Mouse (Mus musculus) cerebellum, postnatal 14 days (tissue): Measurements from ENCODE around the gene Duox1.
A peak's percentile ranks its signal among the peaks of the same experiment; 100 is the strongest.

Source experiments
- DNase-seq, 2 experiments: peaks; one replicate each; pipeline ENCODE4 v3.0.0; 2021; ENCODE audit warnings: mixed read lengths in 2 of 2

Gene Duox1

GRCm38 (mm10) chr2:122315372-122315771, at the start of gene Duox1:
Gene Duox1 (plus strand): TSS chr2:122315672.
- no peak for DNase-seq

- DNase-seq = no peak
Measured at GRCm38 (mm10) chr2:122266407-122267193, 48.9 kb upstream of the Duox1 start.

- DNase-seq = no peak
Measured at GRCm38 (mm10) chr2:122278769-122279168, 36.7 kb upstream of the Duox1 start.

DNA sequence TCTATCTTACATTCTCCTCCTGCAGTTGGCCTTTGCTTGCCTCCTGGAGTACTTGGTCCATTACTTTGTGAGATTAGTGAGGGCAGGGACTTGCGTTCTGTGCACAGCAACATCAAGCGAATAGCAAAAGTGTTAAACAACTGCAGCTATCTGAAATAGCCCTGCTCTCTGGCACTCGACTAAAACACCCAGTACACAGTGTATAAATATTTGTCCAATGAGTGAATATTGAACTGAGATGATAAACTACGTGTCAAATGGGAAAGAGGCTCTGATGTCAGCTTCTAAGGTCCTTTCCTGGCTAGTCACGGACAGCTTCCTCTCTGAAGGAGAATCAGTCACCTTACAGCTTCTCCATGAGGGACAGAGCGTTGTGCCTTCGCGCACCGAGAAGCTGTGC, 31.4 kb upstream of the Duox1 start:
- DNase-seq = no peak

GRCm38 (mm10) chr2:122286137-122286536, 29.3 kb upstream of the Duox1 start:
- DNase-seq = no peak

DNA sequence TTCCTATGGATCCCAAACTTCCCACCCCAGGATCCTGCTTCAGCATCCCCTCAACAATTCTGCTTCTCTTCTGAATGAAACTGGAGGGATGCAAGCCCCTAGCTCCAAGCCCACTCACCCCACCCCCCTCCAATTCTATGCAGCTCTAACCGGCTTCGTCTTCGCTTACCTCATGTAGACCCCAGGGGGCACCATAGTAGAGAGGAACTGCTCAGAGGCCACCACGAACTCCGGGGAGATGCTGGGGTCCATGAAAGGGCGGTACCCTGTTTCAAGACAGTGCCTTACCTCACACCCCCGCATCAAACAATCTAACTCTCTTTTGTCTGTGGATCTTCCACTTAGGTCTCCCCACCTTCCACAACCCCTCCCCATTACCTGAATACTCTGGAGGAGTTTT, 20.6 kb upstream of the Duox1 start:
- DNase-seq = no peak

GRCm38 (mm10) chr2:122297271-122298095, 18.0 kb upstream of the Duox1 start:
- no peak for DNase-seq

- peak in 1 of 2 experiments; percentile 14 for DNase-seq
Measured at GRCm38 (mm10) chr2:122298096-122298499, 17.4 kb upstream of the Duox1 start, which contains the start of gene Duox2. Gene Duox2 (minus strand): TSS chr2:122298449.

- DNase-seq = peak in 1 of 2 experiments; percentile 22
Measured at GRCm38 (mm10) chr2:122298596-122299490, 16.6 kb upstream of the Duox1 start, which contains the start of gene Duoxa2. Gene Duoxa2 (plus strand): TSS chr2:122298900.

DNA sequence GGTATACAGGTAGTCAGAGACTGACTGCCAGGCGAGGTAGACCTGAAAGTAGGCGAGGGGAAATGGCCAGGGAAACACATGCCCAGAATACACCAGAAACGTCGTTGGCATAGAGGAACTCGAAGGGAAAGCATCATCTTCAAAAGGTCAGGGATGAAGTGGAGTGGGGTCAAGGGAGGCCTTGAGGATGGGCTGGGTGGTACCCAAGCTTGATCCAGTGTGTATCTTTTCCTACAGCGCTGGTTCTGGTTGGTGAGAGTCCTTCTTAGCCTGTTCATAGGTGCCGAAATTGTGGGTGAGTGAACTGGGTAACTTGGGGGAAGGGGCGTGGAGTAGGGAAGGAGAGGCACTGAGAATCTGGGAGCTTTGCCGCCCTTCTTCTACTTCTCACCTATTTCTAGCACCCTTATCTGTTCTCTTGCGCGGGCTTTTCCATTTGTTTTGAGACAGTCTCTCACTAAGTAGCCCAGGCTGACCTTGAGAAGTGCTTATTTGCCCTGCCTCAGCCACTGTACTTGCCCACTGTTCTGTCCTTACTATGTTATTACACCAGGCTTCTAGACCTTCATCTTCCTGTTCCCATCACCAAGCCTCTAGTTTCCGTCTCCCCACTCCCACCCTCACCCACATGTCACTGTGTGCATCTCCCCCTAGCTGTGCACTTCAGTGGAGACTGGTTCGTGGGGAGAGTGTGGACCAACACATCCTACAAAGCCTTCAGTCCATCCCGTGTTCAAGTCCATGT, 15.4 kb upstream of the Duox1 start:
- DNase-seq = no peak

DNA sequence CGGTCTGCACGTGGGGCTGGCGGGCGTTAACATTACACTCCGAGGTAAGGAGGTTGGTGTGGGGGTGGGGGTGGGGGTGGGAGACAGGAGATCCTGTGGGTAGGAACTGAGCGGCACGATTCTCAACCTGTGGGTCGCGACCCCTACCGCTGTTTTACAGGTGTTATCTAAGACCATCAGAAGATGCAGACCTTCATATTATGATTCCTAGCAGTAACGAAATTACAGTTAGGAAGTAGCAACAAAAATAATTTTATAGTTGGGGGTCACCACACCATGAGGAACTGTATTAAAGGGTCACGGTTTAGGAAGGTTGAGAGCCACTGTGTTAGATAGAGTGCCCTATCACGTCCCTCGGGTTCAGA, 14.8 kb upstream of the Duox1 start:
- DNase-seq = no peak

GRCm38 (mm10) chr2:122301081-122301920, 14.2 kb upstream of the Duox1 start:
- peak; percentile 59 to 64 for DNase-seq

DNA sequence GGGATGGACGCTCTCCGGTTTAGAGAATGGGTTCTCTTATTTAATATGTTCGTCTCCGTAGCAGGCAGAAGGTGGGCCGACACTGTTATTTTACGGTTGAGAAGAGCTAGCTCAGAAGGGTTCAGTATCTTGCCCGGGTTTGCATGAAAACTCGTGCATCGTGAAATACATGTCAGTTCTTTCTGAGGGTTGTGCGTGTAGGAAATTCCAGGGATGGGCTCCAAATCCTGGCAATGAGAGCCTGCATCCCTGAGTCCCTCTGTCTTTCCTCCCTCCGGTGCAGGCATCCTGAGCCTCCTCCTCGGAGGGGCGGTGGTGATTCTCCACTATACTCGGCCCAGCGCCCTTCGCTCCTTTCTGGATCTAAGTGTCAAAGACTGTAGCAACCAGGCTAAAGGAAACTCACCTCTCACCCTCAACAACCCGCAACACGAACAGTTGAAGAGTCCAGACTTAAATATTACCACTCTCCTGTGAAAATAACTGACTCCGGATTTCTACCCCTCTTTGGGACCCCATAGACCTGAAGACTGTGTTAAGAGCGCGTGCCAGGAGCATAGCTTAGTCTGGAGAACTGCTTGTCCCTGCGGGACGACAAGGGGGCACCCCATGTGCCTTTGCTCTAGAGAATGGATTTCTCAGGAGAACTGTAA, 13.4 kb upstream of the Duox1 start:
- peak in 1 of 2 experiments; percentile 19 for DNase-seq

- peak; percentile 85 to 86 for DNase-seq
Measured at GRCm38 (mm10) chr2:122302574-122303241, 12.8 kb upstream of the Duox1 start.

DNA sequence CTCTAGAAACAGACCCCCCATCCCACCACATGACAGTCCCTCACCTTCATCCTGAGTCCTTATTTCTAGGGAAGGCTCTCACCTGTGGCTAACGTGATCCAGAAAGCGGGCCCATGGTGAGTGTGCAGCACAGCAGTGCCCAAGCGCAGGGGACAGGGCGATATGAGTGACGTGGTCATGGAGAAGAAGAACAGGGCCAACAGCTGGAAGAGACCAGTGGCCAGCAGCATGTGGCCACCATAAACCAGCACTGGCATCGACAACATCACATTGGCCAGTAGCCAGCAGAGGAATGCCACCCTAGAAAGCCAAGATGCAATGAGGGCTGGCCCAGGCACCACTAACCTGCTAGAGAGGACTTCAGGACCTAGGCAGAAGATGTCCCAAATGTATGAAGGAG, 10.9 kb upstream of the Duox1 start:
- peak in 1 of 2 experiments; percentile 22 for DNase-seq

GRCm38 (mm10) chr2:122305097-122305892, 10.2 kb upstream of the Duox1 start:
- DNase-seq = no peak

DNA sequence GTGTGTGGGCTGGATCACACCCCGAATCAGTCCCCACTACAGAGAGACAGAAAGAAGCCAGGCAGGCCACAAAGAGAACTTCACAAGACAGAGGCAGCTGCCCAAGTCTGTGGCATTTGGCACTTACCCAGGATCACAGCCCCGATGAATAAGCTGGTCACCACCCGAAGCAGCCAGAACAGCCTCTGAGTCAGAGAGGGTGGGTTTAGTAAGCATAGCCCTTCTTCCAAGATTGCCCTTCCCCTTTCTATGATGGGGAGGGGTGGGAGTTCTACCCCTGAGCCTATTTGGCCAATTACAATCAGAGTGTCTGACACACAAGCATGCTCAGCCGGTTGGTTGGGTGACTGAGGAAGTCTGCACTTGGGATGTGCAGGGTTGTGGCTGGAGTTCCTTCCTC, 9.3 kb upstream of the Duox1 start:
- peak in 1 of 2 experiments; percentile 48 for DNase-seq

GRCm38 (mm10) chr2:122309647-122310046, 5.8 kb upstream of the Duox1 start:
- peak in 1 of 2 experiments; percentile 17 for DNase-seq

DNA sequence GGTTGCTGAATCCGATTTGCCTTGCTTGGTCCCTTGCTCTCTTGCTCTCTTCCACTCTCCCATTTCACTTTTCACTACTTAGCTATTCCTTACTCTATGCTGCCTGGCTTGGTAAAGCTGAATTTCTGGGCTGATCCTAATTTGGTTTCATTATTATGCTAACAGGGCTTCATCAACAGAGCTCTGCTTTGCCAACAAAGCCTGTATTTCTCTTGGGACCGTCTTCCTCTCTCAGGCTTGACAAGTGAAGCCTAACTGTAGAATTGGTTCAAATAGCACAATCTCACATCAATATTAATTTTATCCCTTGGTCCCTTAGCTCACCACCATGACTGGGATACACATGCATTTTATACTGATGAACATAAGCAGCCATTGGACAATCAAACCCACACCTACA, 3.9 kb upstream of the Duox1 start:
- DNase-seq = no peak
